Mouse (Mus musculus) cortical plate, adult 2 months (tissue): ENCODE measurements around the gene Mrpl2.

Experiments used
- CTCF ChIP-seq: fragments of 200-500 bp; IDR thresholded peaks from 2 replicates; pipeline ENCODE4 v1.5.1; 2011; ENCODE audit warnings: mild to moderate bottlenecking, control low read depth, low read length; ENCODE audit not compliant: insufficient read depth; ENCODE audit errors: extremely low read depth
- POLR2A ChIP-seq: fragments of 200-500 bp; IDR thresholded peaks from 2 replicates; pipeline ENCODE4 v1.6.1; 2011; ENCODE audit warnings: mild to moderate bottlenecking, low read length, control low read depth; ENCODE audit not compliant: insufficient read depth; ENCODE audit errors: extremely low read depth

- TF ChIP-seq CTCF (no peak), POLR2A (no peak)
Observed at GRCm38 (mm10) chr17:46618769-46619682, 27.0 kb upstream of the Mrpl2 start.
